Mouse (Mus musculus) kidney, postnatal 4 days (tissue): ENCODE measurements around the gene Prkag3.
A peak's percentile ranks its signal among the peaks of the same experiment; 100 is the strongest.

Source experiments
- DNase-seq, 2 experiments: peaks; one replicate each; pipeline ENCODE4 v3.0.0; 2021; ENCODE audit warnings: mixed read lengths in 2 of 2

The Prkag3 gene

DNA sequence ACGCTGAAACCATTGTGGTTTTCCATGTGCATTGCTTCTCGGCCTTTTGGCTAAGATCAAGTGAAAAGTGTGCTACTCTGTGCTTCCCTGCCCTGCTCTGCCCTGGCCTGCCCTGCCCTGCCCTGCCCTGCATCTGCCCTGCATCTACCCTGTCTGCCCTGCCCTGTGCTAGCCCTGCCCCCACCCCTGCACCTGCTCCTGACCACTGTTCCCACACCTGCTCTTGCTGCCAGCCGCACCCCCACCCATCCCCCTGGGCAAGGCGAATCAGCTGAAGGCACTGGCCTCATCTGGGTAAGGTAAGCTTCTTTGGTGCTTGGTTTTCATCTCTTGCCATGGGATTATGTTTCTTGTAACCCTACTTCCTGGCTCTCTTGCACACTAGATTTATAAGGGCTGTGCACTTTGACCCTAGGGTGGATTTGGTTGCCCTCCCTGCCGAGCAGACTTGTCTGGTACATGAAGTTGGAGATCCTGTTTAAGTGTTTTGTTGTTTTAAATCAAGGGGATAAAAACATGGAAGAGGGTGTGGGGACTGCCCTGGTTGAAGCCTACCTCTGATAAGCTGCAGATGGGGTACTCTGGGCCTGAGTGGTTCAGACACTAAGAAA, 5.3 kb upstream of the Prkag3 start:
- DNase-seq = peak in 1 of 2 experiments; percentile 50

DNA sequence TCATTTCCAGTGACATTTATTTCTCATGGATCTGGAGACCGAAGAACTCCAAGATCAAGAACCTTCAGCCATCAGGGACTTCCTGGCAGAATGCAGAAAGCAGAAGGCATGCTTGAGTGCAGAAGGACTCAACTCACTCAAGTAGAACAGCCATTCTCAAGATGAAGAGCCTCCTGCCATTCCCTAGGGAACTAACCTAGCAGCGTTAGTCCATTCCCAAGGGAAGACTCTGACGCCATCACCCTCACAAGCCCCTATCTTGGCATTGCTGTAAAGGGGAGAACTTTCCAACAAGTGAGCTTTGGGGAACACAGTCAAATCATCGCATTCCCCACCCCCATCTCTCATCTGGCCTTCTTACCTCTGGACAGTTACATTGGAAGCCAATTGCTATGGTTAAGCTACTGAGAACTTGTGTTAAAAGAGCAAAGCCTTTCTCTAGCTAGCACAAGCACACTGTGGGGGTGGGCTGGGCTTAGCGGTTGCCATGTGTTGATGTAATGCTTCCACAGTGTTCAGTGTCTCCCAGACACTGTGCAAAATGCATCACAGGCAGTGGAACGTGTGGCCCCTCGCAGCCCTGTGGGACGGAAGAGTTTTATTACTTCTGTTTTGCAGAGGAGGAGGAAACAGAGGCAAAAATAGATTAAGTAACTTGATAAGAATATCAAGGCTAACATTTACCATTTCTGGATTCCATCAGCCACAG, 4.4 kb upstream of the Prkag3 start:
- DNase-seq = no peak

DNA sequence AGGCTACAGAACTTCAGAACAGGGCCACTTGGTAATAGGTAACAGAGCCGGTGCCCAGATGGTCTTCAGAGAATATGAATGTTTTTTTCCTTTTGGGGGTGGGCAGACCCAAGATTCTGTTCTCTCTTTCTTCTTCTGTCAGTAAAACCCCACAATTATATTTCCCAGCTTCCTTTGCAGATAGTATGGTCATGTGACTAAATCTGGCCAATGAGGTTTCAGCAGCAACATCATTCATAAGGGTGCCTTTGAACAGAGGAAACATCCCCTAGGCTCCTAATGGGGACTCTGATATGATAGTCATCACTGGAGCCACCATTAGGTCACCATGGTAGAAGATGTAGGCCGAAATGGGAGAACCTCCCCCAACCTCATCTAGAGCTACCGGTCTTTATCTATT, 3.8 kb upstream of the Prkag3 start:
- DNase-seq = no peak

DNA sequence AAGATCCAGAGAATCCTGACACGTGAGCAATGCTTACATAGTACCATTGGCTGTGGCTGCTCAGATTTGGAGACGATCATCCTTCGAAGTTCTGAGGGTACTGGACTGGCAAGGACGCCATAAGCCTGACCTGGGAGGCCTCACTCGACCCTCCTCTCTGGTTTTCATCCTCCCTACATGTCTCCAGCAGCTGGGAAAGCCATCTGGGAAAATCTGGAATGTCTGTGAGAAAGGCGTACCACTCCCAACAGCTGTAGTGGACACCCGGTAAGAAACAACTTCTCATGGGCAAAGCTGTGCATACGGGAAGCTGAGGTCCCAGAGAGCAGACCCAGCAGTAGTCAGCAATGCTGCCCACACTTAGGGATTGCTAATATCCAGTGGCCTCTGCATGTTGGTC, 3.1 kb upstream of the Prkag3 start:
- DNase-seq = no peak

DNA sequence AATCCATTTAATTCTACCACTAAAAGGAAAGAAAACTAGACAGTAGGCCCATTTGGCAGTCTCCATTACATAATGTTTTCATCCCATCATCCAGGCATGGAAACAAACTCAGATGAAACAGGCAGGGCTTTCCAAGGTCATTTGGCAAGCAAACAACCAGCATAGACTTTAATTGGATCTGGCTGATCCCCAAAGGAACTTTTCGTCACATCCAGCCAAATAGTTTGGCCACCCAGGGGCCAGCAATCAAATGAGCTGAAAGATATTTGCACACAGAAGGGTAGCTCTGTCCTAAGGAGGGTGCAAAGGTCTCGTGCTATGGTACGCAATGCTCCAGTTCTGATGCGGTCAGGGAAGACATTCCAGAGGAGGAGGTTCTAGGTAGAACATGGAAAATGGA, 1.7 kb upstream of the Prkag3 start:
- peak in 1 of 2 experiments; percentile 15 for DNase-seq

DNA sequence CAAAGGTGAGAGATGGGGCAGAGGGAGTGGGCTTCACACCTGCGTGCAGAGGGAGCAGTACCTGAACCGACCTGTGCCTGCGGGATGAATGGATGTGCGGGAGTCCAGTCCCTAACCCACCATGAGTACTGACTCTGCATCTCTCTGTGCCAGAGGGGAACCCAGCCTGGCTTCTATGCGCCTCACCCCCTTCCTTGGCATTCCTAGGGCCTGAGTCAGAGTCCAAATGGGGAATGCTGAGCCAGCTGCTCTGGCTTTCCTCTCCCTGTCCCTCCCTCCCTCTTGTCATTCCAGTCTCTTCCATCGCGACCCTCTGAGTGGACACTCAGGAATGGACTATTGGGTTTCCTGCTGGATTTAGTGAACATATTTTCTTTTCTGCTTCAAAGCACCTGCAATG, 280 bp upstream of the Prkag3 start:
- DNase-seq = peak; percentile 52 to 74

DNA sequence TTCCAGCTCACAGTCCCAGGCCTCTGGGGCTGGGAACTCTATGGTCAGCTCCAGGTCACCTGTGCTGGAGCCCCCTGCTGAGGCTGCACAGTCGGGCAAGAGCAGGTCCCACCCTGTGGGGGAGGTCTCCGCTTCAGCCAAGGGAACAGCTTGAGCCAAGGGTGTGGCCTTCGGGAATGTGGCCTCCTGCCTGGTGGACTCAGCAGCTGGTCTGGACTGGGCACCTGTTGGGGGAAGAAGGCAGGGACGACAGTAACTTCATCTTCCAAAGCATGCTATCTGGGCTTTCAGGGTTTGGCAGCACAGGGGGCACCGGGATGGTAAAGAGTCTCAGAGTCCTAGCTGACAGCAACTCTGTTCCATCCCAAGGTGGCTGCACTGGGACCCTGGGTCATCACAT, 1.7 kb downstream of the Prkag3 start:
- peak in 1 of 2 experiments; percentile 15 for DNase-seq

DNA sequence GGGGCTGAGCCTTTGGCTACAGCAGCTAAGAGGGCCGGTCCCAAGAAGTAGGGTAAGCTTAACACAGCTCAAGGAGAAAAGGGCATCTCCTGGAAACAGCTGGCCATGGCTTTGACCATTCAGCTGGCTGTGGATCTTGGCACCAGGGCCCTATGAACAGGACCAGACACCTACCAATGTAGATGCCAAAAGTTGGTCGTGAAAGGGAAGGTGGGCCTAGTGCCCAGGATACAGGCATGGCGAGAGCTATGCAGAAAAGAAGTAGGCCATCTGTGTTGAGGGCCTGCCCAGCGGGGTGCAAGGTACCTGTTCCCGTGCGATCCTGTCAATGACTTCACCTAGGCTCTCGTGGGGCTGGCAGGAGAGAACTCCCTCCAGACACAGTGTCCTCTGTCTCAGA, 8.2 kb downstream of the Prkag3 start:
- DNase-seq = no peak

DNA sequence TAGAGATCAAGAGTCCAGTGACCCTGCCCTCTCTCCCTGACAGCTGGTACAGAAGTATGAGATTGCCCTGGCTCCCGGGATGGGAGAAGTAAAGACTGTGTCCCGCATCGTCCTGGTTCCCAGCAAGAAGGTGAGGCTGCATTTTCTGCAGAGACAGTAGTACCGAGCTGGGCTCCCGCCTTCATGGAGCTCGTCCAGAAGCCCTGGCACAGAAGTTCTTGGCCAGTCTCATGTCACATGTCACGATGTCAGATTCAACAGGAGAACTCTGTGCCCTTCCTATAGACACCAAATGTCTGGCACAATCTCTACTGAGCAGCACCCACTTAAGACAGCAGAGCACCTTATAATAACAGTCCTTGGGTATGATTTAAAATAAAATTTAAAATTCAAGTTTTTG, 11.5 kb downstream of the Prkag3 start:
- no peak for DNase-seq

DNA sequence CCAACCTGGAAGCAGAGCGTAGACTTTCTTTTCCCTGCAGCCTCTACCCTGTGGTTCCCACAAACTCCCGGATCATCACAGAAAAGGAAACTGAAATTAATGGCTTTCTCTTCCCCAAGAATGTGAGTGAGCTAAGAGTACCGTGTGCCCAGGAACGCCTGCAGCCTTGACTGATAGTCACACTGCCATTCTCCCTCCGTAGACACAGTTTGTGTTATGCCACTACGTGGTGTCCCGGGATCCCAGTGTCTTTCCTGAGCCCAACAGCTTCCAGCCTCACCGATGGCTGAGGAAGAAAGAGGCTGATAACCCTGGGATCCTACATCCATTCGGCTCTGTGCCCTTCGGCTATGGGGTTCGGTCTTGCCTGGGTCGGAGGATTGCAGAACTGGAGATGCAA, 12.0 kb downstream of the Prkag3 start:
- DNase-seq = no peak

DNA sequence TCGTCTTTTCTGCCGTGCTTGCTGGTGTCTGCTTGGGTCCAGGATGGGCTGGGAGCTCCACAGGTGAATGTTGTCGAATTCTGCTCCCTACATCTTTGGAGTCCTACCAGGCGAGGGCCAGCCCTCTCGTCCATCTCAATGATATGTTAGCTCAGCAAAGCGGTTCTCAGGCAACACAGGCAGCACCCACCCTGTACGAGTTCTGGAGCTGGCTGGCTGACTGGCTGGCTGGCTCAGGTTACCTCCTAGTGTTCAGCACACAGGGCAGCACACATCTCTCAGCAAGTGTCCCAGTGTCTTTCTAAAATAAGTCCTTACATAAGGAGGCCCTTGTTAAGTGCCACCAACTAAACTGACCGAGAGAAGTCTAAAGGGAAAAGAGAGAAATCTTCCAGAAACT, 20.6 kb downstream of the Prkag3 start:
- no peak for DNase-seq

DNA sequence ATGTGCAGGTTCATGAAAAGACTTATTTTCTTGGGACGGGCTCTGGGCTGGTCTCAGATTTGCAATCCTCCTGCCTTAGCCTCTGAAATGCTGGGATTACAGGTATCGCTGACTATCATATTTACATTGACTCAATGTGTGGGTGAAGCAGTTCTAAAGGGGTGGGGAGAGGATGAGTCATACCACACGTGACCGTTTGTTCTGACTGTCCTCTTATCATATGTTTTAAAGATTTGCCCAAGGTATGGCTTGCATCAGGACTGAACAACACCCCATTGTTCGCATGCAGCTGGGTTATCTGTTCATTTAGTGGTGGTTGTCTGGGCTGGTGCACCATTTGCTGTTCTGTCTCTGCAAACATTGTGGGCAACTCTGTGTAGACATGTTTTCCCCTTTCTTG, 22.3 kb downstream of the Prkag3 start:
- DNase-seq = no peak

DNA sequence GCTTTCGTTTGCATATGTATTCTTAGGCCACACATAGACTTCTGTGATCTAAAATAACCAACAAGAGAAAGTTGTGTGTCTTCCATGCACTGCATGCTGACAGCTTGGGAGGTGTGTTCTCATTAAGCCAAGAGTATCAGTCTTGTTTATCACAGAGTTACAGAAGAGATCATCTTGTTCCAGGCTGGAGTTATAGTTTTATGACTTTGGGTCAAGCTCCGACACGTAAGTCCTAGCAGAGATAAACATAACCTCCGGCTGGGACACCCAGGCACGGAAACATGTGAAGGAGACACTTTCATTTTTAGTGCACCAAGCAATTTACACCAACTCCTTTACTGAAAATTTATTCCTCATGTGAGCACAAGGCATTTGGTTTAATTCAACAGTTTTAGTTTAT, 22.9 kb downstream of the Prkag3 start:
- no peak for DNase-seq

DNA sequence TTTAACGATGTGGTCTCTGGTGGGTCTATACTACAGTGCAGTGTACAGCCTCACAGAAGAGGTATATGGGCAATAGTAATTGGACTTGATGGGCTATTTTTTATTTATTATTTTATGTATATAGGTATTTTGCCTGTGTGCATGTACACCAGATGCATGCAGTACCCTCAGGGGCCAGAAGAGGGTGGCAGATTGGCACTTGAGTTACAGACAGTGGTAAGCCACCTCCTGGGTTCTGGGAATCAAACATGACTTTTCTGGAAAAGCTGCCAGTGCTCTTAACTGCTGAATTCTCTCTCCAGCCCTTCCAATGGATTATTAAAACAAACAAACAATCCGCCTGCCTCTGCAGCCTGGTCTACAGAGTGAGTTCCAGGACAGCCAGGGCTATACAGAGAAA, 25.3 kb downstream of the Prkag3 start:
- peak; percentile 47 to 58 for DNase-seq

DNA sequence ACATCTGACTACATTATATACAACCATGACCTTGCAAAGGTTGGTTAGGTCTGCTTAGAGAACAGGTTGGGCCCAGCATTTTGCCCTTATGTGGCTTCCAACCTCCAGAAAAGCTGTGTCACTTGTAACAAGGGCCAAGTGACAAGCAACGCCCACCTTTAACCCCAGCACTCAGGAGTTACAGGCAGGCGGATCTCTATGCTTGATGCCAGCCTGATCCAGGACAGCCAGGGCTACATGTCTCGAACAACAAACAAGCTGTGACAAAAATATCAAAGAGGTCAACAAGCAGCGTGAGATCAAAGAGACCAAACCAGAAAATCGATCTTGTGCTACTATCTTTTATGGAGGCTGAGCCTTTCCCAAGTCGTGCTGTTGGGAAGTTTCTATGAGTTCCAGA, 27.4 kb downstream of the Prkag3 start:
- no peak for DNase-seq

DNA sequence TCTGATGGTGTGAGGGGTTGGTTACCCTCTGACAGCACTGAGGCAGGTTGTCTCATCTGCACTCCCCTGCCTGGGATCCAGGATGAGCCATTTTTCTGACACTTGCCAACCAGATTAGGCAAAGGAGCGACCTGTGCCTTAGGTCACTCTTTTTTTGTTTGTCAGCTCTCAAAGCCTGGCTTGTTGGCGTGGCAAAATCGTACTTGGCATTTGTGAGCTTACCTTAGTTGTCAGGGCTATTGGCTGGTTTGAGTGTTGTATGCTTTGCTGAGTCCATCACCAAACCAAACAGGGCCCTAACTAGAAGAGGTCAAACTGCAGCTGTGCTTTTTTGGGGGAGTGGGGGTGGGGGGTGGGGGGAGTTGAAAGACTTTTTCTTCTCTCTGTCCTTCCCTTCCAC, 29.7 kb downstream of the Prkag3 start:
- DNase-seq = no peak

DNA sequence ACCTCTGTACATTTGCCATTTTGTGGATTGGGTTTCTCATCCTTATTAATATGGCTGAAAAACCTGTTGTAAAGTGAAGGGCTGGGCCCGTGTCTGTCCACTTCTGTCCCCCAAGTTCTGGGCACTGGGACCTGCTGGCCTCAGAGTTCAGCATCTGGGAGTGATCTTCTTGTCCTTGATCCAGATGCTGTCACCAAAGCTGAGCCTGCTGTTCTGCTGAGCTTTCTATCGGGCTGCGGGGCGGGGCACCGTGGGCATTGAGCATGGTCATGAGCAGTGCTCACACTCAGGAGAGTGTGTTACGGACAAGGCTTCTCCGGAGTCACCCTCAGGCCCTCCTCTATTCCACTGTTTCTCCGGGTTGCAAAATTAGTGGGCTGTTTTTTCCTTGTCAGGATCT, 30.9 kb downstream of the Prkag3 start:
- DNase-seq = no peak

DNA sequence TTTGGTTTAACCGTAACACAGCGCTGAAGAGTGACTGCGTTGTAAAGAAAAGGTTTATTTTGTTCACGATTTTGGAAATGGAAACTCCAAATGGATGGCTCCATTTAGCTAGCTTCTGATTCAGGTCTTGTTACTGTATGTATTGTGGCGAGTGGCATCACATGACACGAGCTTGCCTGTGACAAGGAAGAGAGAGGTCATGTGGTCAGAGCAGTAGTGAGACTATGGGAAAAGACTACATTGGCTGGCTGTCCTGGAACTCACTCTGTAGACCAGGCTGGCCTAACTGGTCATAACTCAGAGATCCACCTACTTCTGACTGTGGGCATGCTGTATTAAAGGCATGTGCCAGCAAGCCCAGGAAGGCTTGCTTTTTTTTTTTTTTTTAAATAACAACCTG, 33.1 kb downstream of the Prkag3 start:
- DNase-seq = no peak

DNA sequence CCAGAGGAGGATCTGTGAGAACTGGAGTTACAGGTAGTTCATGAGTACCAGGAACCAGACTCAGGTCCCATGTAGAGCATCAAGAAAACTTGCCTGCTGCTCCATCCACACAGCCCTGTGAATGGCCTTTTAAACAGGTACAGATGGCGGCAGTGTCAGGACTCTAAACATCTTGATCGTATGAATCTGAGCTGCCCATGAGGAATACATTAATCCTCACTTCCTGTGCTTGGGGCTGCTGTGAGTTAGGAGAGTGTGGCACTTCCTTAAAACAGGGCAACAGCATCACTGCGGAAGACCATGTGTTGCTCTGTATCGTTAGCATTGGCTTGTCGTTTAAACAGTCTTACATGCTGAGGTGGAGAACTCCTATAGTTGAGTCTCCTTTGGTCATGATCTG, 33.6 kb downstream of the Prkag3 start:
- no peak for DNase-seq

DNA sequence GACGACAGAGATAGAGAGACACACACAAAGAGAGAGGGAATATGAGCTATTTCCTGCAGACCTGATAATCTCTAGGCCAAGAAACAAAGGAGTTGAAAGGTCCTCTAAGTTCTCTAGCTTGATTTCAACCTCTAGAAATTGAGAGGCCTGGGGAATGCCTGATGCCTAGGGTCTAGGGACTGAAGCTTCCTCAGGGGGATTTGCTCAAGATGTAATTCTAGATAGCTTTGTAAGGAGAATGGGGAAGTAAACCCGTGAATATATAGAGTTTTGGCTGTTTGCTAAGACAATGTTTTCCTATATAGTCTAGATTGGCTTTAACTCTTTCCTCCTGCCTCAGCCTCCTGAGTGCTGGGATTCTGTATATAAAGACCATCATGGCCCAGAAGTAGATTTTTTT, 34.1 kb downstream of the Prkag3 start:
- no peak for DNase-seq

DNA sequence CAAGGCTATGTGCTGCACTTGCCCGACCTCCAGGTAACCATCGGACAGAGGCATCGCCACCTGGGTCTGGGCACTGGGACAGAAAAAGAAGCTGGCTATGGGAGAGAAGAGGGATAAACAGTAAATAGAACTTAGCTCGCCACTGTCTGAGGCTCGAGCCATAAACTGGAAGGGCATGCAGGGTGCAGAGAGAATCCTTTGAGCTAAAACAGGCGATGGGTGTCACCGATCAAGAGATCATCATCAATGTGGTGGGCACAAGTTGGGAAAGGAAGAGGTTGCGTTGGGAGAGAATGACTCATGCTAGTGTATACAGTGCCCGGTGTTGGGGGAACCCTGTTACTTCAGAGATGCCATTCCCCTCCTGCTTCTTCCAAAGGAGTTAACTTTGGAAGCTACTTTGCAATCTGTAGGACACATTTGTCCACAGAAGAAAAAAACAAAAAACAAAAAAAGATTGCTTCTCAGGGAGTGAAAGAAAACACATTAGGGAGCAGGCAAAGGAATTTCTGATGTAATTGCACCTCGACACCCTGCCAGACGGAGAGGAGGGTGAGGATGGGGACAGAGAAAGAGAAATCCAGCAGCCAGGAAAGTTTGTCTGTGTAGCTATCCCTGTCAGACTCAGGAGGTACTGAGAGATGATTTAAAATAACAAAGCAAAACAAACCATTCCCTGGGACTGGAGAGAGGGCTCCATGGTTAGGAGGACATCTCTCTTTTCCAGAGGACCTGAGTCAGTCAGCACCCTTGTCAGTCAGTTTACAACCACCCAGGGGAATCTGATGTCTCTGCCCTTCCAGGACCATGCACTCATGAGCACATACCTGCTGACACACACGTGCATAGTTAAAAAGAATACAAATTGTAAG, 34.9 kb downstream of the Prkag3 start:
- no peak for DNase-seq

DNA sequence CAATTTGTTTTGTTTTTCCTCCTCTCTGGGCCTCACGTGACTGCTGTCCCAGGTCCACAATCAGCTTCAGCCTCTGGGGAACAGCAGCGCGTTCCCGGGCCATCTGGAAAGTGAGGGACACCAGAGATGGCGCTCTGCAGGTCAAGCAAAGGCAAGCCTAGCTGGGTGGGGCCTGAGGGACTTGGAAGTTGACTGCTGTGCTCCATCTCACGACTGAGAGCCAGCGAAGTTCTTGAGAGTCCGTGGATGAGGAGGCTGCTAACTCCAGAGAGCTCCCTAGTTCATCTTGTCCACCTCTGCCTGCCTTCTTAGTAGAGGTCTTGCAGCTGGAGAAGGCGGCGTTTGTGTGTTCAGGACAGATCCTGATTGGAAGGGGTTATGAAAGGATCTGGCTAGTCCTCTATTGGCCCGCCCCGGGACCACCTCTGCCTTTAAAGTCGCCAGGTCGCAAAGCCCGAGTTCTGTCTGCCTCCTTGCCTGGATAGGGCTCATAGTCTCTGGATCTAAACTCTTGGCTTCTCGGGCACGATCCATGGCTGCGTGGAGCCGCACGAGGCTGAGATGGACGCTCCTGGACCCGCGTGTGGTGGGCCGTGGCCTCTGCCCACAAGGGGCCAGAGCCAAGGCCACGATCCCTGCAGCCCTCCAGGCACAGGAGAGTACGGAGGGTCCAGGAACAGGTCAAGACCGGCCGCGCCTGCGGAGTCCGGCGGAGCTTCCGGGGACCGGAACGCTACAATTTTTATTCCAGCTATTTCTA, 35.7 kb downstream of the Prkag3 start, which contains the start of gene Cyp27a1:
Cyp27a1 (plus strand) TSS at position 476 of the 760 bp plus-strand sequence.
- peak; percentile 74 to 85 for DNase-seq

DNA sequence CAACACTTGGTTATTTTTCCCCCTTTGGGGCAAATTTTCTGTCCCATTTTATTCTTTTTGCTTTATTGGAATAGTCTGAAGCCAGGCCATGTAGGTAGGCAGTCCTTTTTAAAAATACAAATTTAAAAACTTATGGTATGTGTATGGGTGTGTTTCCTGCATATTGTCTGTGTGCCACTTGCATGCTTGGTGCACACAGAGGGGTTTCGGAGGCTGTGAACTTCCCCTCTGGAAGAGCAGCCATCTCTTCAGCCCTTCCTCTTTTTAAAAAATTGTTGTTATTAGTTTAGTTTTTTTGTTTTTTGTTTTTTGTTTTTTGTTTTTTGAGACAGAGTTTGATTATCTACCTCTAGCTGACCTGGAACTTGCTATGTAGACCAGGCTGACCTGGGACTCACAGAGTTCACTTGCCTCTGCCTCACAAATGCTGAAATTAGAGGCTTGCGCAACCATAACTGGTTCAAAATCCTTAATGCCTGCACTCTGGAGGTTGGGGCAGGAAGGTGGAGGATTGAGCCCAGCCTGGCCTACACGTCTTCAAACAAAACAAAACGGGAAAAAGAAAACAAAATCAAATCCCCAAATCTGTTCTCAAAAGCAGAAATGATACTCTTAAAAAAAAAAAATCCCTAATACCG, 36.4 kb downstream of the Prkag3 start:
- DNase-seq = no peak
